Mouse (Mus musculus) forebrain, embryonic 13.5 days (tissue): ENCODE measurements around the gene 1700025C18Rik. TPM values are rescaled to one million over a fixed set of nuclear protein-coding genes. Genes with fewer than 3 reads are reported as not detected.
A peak's percentile ranks its signal among the peaks of the same experiment; 100 is the strongest.

Experiments used
- ATAC-seq: fragments of 200-750 bp; cut with Nextera tagmentation; 2 replicates; pipeline ENCODE4 v1.8.0; 2017
- H3K27ac ChIP-seq: fragments of 300-500 bp; sonication (generic); 2 replicates; pipeline ENCODE4 v1.5.1; 2015; ENCODE audit warnings: inconsistent platforms, mild to moderate bottlenecking, moderate library complexity
- H3K27me3 ChIP-seq: fragments of 300-500 bp; sonication (generic); 2 replicates; pipeline ENCODE4 v1.6.1; 2015; ENCODE audit warnings: mild to moderate bottlenecking, inconsistent platforms
- H3K36me3 ChIP-seq: fragments of 300-500 bp; sonication (generic); 2 replicates; pipeline ENCODE4 v1.6.1; 2015; ENCODE audit warnings: mild to moderate bottlenecking, inconsistent platforms; ENCODE audit not compliant: poor library complexity, severe bottlenecking
- H3K4me1 ChIP-seq: fragments of 300-500 bp; sonication (generic); 2 replicates; pipeline ENCODE4 v1.6.1; 2015; ENCODE audit warnings: inconsistent platforms
- H3K4me2 ChIP-seq: fragments of 300-500 bp; sonication (generic); 2 replicates; pipeline ENCODE4 v1.6.1; 2015; ENCODE audit warnings: inconsistent platforms, mild to moderate bottlenecking, moderate library complexity
- H3K4me3 ChIP-seq: fragments of 300-500 bp; sonication (generic); 2 replicates; pipeline ENCODE4 v1.5.1; 2015; ENCODE audit warnings: mild to moderate bottlenecking, inconsistent platforms
- H3K9ac ChIP-seq: fragments of 300-500 bp; sonication (generic); 2 replicates; pipeline ENCODE4 v1.6.1; 2015; ENCODE audit warnings: mild to moderate bottlenecking, inconsistent platforms
- H3K9me3 ChIP-seq: fragments of 300-500 bp; sonication (generic); replicated peaks from 2 replicates; pipeline ENCODE4 v1.6.1; 2016; ENCODE audit warnings: inconsistent platforms
- WGBS: fragments of 180-500 bp; shearing (Covaris S2); methylation state at CpG from one replicate; pipeline ENCODE4 v1.1.7; 2015; 5-methylcytosine and 5-hydroxymethylcytosine counted together
- polyA plus RNA-seq: library from polyadenylated mRNA; unstranded; fragments of >200 nt; fragmentation: Nextera tagmentation; extraction: Ambion mirVana; gene quantifications from 2 replicates; pipeline ENCODE4 v1.2.1, GENCODE M21; 2015

The 1700025C18Rik gene
- polyA plus RNA-seq, 1 experiment from 2014 or later, result not detected

DNA sequence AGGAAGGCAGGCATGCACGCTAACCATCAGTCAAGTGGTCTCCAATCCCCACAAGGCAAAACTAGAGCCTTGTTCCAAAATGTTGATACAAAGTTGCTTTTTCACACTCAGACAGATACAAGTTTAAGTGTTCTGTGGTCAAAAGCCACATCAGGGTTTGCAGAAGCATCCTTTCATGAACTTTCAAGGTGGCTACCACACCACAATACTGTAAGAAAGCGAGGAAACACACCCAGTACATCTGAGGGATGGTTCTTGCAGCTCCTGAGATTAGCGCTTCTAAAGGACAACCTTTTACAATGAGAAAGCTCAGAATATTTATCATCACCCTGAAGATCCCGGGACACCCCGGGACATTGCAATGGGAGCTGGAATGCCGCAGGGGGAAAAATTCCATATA, 57.2 kb downstream of the 1700025C18Rik start:
- peaks cover 7% of the 10 kb centered on the region; the same call in 1 of the 2 replicates for H3K36me3 ChIP-seq
- H3K4me3 ChIP-seq, result peak overlapping the region; percentile 96
- no peak overlapping the region for H3K27ac ChIP-seq
- WGBS, result 56% methylated on average over 6 of the region's 6 CpGs
- H3K9ac ChIP-seq, result peak overlapping the region; percentile 99
- H3K4me2 ChIP-seq, result peak overlapping the region; percentile 81
- no peak for ATAC-seq
- no peaks in the 10 kb centered on the region for H3K27me3 ChIP-seq
- H3K4me1 ChIP-seq, result peaks cover 38% of the 10 kb centered on the region
- H3K9me3 ChIP-seq, result no peaks in the 10 kb centered on the region

DNA sequence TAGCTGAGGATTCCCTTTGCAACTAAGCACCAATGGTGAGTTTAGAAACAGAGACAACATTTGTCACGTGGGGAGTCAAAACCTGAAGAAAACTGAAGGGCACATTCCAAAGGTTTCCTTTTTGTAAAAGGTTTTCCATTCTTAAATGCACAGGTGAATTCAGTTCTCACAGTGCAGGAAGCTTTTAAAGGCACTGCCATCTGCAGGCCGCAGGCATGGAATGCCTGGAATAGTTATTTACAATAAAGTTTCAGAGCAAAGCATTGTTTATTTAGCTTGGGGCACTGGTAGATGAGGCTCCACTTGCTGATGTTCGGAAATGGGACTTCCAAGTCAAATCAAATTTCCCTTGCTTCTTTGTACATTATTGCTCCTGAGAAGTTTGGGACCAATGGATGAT, 58.0 kb downstream of the 1700025C18Rik start:
- ATAC-seq, result no peak
- peak overlapping the region; percentile 96 for H3K4me3 ChIP-seq
- H3K9me3 ChIP-seq, result no peaks in the 10 kb centered on the region
- H3K27me3 ChIP-seq, result no peaks in the 10 kb centered on the region
- WGBS, result 53% methylated on average over 3 of the region's 3 CpGs
- H3K4me2 ChIP-seq, result peak overlapping the region; percentile 81
- no peak overlapping the region for H3K27ac ChIP-seq
- peak overlapping the region; percentile 99; the same call in 1 of the 2 replicates for H3K9ac ChIP-seq
- H3K36me3 ChIP-seq, result peaks cover 7% of the 10 kb centered on the region; the same call in 1 of the 2 replicates
- H3K4me1 ChIP-seq, result peaks cover 38% of the 10 kb centered on the region

Other genes starting within 250 kb of the 1700025C18Rik start
- gene Pltp, start 233.0 kb downstream of the 1700025C18Rik start, polyA plus RNA-seq, result 34.3 and 35.4 TPM in 2 replicates
- gene Pcif1, start 211.4 kb downstream of the 1700025C18Rik start, polyA plus RNA-seq, result 101 and 107 TPM in 2 replicates
- 12.2 and 15.1 TPM in 2 replicates for gene Zfp335, start 179.0 kb downstream of the 1700025C18Rik start, polyA plus RNA-seq
- gene Mmp9, start 150.0 kb downstream of the 1700025C18Rik start, polyA plus RNA-seq, result 8.6 and 10.6 TPM in 2 replicates
- gene Slc12a5, start 129.9 kb downstream of the 1700025C18Rik start, polyA plus RNA-seq, result 5.7 and 8.8 TPM in 2 replicates
- 131 and 134 TPM in 2 replicates for gene Ncoa5, start 55.9 kb downstream of the 1700025C18Rik start, polyA plus RNA-seq
- 5.4 and 6.6 TPM in 2 replicates for gene Cd40, start 35.1 kb downstream of the 1700025C18Rik start, polyA plus RNA-seq
- gene Cdh22, start 144.1 kb upstream of the 1700025C18Rik start, polyA plus RNA-seq, result 5.0 and 6.2 TPM in 2 replicates
- 63.8 and 67.2 TPM in 2 replicates for gene Slc35c2, start 197.1 kb upstream of the 1700025C18Rik start, polyA plus RNA-seq
- gene Elmo2, start 235.7 kb upstream of the 1700025C18Rik start, polyA plus RNA-seq, result 90.5 and 101 TPM in 2 replicates